Mouse (Mus musculus): ENCODE measurements around the gene Sycn. TPM values are rescaled to one million over a fixed set of nuclear protein-coding genes. Genes with fewer than 3 reads are reported as not detected.
A peak's percentile ranks its signal among the peaks of the same experiment; 100 is the strongest.

Sycn gene
- polyA plus RNA-seq, 1 experiment from 2014 or later = not detected

DNA sequence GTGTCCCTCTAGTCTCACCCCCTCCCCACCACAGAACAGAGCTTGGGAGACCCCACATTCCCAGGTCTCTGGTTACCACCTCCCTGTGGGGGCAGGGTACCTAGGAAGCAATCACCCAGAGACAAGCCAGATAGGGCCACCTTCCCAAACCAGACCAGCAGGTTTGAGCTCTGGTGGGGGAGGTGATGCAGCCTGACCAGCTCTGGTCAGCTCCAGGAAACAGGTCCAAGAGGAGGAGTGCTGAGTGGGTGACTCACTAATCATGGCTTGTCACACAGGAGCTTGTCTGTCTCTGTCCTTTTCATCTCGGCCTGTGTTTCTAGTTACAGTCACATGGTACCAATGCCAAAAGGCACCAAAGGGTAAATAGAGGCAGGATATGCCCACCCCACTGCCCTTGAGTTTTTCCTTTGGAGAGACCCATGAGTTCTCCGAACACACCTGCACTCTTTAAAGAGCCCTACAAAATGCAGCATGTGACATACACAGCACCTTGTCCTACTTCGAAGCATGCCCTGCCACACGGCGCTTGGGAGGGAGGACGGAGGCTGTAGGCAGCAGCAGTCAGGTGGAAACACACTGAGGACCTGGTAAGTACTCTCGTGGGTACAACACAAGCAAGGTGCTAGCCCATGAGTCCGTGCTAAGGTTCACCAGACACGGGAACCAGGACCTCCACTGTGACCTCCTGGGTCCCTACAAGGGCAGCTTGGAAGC lies 37.3 kb downstream of the Sycn start:
- 80% methylated on average over 9 of the region's 9 CpGs for WGBS
- Histone ChIP-seq H3K4me3 (0 out of 2 replicates have a peak overlapping the region, but pooled peaks have one; percentile 16), H3K27me3 (replicated peaks; ENCODE audit: low read depth, poor library complexity, severe bottlenecking) (no peaks in the 10 kb centered on the region), H3K27ac (replicated peaks) (peak overlapping the region; percentile 65), H3K4me1 (peaks cover 63% of the 10 kb centered on the region), H3K36me3 (replicated peaks) (peaks cover 23% of the 10 kb centered on the region), H3K9me3 (no peaks in the 10 kb centered on the region)
- peak; percentile 66 for DNase-seq (ENCODE audit: low spot score)

DNA sequence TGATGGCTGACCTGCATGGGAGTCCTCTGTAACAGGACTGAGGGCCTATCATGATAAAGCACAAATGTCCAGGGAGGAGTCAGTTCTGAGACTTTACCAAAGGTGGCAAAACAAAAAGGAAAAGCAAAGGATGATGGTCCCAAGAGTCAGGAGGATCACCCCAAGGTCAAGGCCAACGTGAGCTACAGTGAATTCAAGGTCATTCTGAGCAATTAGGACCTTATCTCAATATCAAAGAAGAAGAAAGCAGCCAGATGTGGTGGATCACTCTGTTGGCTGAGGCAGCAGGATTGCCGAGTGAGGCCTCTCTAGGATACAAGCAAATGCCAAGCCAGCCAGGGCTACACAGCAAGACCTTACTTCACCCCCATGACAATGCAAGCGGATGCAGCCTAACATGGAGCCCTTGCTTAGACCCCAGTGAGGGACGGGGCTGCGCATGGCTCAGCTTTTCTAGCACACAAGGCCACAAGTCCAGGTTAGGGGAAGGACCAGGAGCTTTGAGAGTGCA lies 37.9 kb downstream of the Sycn start:
- Histone ChIP-seq H3K4me1 (peaks cover 63% of the 10 kb centered on the region), H3K27ac (replicated peaks) (peak overlapping the region; percentile 65), H3K9me3 (no peaks in the 10 kb centered on the region), H3K36me3 (replicated peaks) (peaks cover 27% of the 10 kb centered on the region), H3K4me3 (no peak overlapping the region), H3K27me3 (replicated peaks; ENCODE audit: low read depth, poor library complexity, severe bottlenecking) (no peaks in the 10 kb centered on the region)
- WGBS = 76% methylated on average over 5 of the region's 5 CpGs
- DNase-seq (ENCODE audit: low spot score) = no peak

DNA sequence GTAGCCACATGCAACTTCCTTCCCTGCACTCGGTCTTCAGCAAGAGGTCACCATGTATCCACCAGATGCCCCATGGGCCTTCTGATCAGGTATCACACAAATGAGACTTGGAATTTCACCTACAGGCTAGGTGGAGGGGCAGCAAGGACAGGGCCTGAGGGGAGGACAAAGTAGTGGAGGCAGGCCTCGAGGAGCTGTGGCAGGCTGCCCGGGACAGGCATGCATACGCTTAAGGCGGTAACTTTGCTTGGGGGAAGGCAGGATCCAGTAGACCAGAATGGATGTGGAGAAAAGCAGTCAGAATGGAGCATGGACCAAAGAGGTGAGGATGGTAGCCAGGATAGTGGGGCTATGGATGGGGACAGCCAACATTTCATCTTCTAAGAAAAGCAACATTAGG lies 39.1 kb downstream of the Sycn start:
- Histone ChIP-seq H3K27ac (replicated peaks) (peak overlapping the region; percentile 15; the same call in 1 of the 2 replicates), H3K27me3 (replicated peaks; ENCODE audit: low read depth, poor library complexity, severe bottlenecking) (no peaks in the 10 kb centered on the region), H3K4me1 (peaks cover 68% of the 10 kb centered on the region), H3K9me3 (no peaks in the 10 kb centered on the region), H3K4me3 (no peak overlapping the region), H3K36me3 (replicated peaks) (peaks cover 27% of the 10 kb centered on the region)
- 73% methylated on average over 5 of the region's 5 CpGs for WGBS
- no peak for DNase-seq (ENCODE audit: low spot score)

DNA sequence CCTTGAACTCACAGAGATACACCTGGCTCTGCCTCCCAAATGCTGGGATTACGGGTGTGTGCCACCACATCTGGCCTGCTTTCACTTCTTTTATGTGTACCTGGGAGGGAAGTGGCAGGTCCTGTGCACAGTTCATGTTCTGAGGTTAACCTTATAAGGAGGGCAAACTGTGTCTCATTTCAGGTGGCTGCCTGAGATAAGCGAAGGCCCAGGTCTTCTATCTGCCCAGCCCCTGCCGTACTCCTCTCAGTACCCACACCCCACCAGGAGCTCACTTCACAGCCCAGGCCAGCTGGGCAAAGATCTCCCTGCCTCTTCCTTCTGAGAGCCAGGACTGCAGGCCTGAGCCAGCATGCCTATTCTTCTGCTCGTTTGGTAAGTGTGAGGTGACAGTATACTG lies 41.0 kb downstream of the Sycn start:
- WGBS = 88% methylated on average over 4 of the region's 4 CpGs
- no peaks in the 10 kb centered on the region for H3K9me3 ChIP-seq
- H3K4me1 ChIP-seq = peaks cover 70% of the 10 kb centered on the region
- H3K4me3 ChIP-seq = no peak overlapping the region
- DNase-seq (ENCODE audit: low spot score) = no peak
- no peak overlapping the region; the same call in 1 of the 2 replicates for H3K27ac ChIP-seq (replicated peaks)
- H3K27me3 ChIP-seq (replicated peaks; ENCODE audit: low read depth, poor library complexity, severe bottlenecking) = no peaks in the 10 kb centered on the region
- peaks cover 27% of the 10 kb centered on the region for H3K36me3 ChIP-seq (replicated peaks)

DNA sequence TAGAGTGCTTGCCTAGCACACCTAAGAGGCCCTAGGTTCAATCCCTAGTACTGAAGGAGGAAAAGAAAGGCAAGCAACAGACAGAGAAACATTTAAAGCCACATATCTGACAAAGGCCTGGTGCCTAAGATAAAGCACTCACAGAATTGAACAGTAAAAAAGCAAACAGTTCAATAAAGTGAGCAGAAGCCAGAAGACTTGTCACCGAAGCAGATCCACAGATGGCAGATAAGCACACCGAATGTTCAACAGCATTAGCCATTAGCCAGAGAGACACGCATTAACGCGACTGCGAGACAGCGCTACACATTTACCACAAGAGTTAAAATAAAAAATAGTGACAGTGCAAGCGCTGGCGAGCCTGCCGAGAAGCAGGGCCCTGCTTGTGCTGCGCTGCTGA lies 42.2 kb downstream of the Sycn start:
- WGBS = 90% methylated on average over 11 of the region's 11 CpGs
- Histone ChIP-seq H3K27ac (replicated peaks) (no peak overlapping the region), H3K4me1 (peaks cover 70% of the 10 kb centered on the region), H3K27me3 (replicated peaks; ENCODE audit: low read depth, poor library complexity, severe bottlenecking) (no peaks in the 10 kb centered on the region), H3K9me3 (no peaks in the 10 kb centered on the region), H3K4me3 (no peak overlapping the region), H3K36me3 (replicated peaks) (peaks cover 27% of the 10 kb centered on the region)
- no peak for DNase-seq (ENCODE audit: low spot score)

DNA sequence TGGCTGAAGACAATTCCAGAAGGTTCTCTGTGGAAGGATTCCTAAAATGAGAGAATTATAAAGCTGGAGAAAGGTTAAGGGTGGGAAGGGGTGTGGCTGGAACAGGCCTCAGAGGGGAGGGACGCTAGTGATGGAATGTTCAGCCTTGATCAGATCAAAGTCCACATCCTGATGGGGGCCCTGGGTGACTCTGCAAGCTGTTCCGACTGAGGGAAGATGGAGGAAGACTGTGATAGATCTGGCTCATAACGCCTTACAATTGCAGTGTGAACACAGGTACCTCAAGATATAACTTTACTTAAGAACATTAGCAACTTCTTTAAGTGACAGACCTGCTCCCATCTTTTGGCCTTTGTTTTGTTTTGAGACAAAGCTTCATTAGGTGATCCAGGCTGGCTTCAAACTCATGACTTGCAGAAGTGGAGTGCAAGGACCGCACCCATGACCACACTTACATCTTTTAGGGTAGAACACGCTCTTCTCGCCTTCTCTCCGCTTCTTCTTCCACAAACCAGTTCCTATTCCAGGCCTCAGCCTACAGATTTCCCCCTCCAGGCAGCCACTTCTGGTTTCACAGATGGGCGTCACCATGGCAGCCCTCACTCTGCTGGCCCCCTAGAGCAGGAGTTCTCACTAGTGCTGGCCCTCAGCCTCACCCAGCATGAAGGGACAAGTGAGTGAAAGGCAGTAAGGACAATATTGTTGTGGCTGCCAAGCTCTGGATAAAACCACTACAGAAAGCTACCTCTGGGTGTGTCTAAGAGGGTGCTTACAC lies 43.1 kb downstream of the Sycn start:
- H3K4me3 ChIP-seq = no peak overlapping the region
- no peak overlapping the region; the same call in 1 of the 2 replicates for H3K27ac ChIP-seq (replicated peaks)
- H3K36me3 ChIP-seq (replicated peaks) = peaks cover 27% of the 10 kb centered on the region
- no peaks in the 10 kb centered on the region for H3K9me3 ChIP-seq
- no peak for DNase-seq (ENCODE audit: low spot score)
- H3K27me3 ChIP-seq (replicated peaks; ENCODE audit: low read depth, poor library complexity, severe bottlenecking) = no peaks in the 10 kb centered on the region
- peaks cover 71% of the 10 kb centered on the region for H3K4me1 ChIP-seq
- 80% methylated on average over 8 of the region's 8 CpGs for WGBS

DNA sequence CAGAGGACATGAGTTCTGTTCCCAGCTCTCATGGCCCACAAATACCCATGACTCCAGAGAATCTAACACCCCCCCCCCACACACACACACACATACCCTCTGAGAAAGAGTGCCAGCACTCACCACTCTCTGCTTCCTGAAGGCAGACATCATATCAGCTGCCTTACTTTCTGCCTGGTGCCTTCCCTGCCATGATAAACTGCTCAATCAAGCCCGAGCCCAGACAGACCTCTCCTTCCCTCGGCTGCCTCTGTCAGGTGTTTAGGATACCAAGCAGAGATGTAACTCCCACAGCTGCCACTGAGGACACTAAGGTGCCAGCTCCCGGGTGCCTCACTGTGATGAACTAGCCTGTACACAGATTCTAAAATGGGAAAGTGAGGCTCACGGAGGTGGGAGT lies 43.8 kb downstream of the Sycn start:
- H3K4me1 ChIP-seq = peaks cover 71% of the 10 kb centered on the region
- H3K9me3 ChIP-seq = no peaks in the 10 kb centered on the region
- H3K27me3 ChIP-seq (replicated peaks; ENCODE audit: low read depth, poor library complexity, severe bottlenecking) = no peaks in the 10 kb centered on the region
- H3K27ac ChIP-seq (replicated peaks) = no peak overlapping the region
- H3K4me3 ChIP-seq = no peak overlapping the region
- 79% methylated on average over 4 of the region's 4 CpGs for WGBS
- peaks cover 22% of the 10 kb centered on the region for H3K36me3 ChIP-seq (replicated peaks)
- no peak for DNase-seq (ENCODE audit: low spot score)

DNA sequence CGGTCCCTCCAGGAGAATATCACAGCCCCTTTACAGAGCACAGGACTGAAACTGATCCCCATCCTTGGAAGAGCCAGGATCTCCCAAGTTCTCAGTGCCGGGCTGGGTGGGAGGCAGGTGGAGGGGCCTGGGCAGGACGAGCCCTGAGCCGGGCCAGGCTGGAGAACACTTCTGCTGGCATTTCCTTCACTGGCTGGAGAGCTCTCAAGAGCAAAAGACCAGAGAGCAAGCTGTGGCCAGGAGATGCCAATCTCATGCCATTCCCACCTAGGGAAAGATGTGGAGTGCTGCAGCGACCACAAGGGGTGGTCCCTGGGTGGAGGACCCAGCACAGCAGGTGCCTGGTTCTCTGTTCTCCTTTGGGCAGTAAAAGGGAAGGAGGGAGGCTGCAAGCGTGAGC lies 44.3 kb downstream of the Sycn start:
- H3K27me3 ChIP-seq (replicated peaks; ENCODE audit: low read depth, poor library complexity, severe bottlenecking) = no peaks in the 10 kb centered on the region
- H3K4me3 ChIP-seq = no peak overlapping the region
- peaks cover 71% of the 10 kb centered on the region for H3K4me1 ChIP-seq
- no peak overlapping the region; the same call in 1 of the 2 replicates for H3K27ac ChIP-seq (replicated peaks)
- no peak for DNase-seq (ENCODE audit: low spot score)
- H3K36me3 ChIP-seq (replicated peaks) = peaks cover 18% of the 10 kb centered on the region
- H3K9me3 ChIP-seq = no peaks in the 10 kb centered on the region
- 77% methylated on average over 6 of the region's 6 CpGs for WGBS

DNA sequence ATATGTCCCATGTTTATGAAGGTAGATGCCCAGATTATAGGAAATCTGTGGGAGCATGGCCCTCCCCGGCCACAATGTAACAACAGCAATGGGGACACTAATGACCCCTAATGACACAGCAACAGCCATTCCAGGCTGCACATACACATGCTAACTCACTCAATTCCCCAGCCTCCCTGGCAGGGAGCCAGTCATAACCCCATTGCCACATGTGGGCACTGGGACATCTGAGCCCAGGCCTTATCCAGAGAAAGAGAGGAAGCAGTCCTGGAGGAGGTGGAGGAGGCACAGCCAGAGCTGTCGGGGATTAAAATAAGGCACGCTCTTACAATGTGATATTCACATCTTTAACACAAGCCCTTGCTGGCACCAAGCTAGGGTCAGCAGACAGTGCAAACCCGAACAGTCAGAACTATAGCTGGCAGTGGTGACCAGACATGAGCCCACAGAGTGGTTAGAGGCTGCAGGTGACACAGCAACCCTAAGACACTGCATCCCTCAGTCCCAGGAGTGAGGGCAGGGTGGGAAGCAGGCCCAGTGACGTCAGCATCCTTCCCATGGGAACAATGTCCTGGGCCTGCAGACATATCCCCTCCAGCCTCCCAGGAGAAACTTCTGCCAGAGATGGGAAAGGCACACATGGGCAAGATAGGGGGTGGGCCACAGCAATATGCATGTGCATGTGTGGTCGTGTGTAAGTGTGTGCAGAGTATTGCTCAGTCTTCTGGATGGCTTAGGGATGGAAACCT lies 46.2 kb downstream of the Sycn start:
- Histone ChIP-seq H3K27me3 (replicated peaks; ENCODE audit: low read depth, poor library complexity, severe bottlenecking) (no peaks in the 10 kb centered on the region), H3K9me3 (no peaks in the 10 kb centered on the region), H3K36me3 (replicated peaks) (peaks cover 5% of the 10 kb centered on the region; the same call in 1 of the 2 replicates), H3K4me3 (no peak overlapping the region), H3K27ac (replicated peaks) (peak overlapping the region; percentile 79), H3K4me1 (peaks cover 84% of the 10 kb centered on the region)
- no peak for DNase-seq (ENCODE audit: low spot score)
- WGBS = 72% methylated on average over 6 of the region's 6 CpGs

DNA sequence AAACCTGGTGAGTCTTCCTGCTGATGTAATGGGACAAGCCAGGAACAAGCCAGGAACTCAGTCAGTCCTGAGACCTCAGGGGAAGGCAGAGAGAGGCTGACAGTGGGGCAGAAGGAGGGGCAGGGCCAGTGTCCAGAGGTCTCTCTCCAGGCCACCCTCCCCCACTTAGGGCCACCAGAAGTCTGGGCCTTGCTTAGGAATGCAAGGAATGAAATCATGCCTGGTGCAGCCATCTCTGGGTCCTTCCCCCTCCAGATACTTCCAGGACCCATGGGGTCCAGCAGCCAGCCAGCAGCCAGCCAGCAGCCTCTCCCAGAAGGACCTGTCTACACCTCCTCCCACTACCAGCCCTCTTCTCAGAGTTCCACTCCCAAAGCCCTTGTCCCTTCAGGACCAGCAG lies 47.0 kb downstream of the Sycn start:
- H3K9me3 ChIP-seq = no peaks in the 10 kb centered on the region
- peak overlapping the region; percentile 79 for H3K27ac ChIP-seq (replicated peaks)
- H3K27me3 ChIP-seq (replicated peaks; ENCODE audit: low read depth, poor library complexity, severe bottlenecking) = no peaks in the 10 kb centered on the region
- peak overlapping the region; percentile 21; the same call in 1 of the 2 replicates for H3K4me3 ChIP-seq
- peaks cover 92% of the 10 kb centered on the region for H3K4me1 ChIP-seq
- peak; percentile 30 for DNase-seq (ENCODE audit: low spot score)
- peaks cover 6% of the 10 kb centered on the region; the same call in 1 of the 2 replicates for H3K36me3 ChIP-seq (replicated peaks)

Data from embryonic facial prominence, embryonic 10.5 days (tissue).